Mouse (Mus musculus): Measurements from ENCODE around the gene Gm10681. TPM values are rescaled to one million over a fixed set of nuclear protein-coding genes. Genes with fewer than 3 reads are reported as not detected.
"Not testable (repeated sequence)": the region's sequence is repeated elsewhere in the genome, so short reads cannot be mapped to it uniquely, and the experiment has no call there.

Gm10681 gene
- polyA plus RNA-seq (2016; fragmentation: Nextera tagmentation; extraction: Ambion mirVana): 0.09 TPM in 1 of 2 replicates, not detected in the other

- no peaks in the 10 kb centered on the region for H3K36me3 ChIP-seq
Measured at GRCm38 (mm10) chr3:98588707-98589106, at the start of gene Gm10681. Gene Gm10681, minus strand, starts transcription at chr3:98588807.

GRCm38 (mm10) chr3:98635145-98635544, 46.5 kb upstream of the Gm10681 start:
- Histone ChIP-seq H3K9me3 (no peaks in the 10 kb centered on the region), H3K27ac (no peak overlapping the region), H3K4me1 (no peaks in the 10 kb centered on the region), H3K4me3 (no peak overlapping the region), H3K27me3 (ENCODE audit: insufficient read depth, poor library complexity, severe bottlenecking) (no peaks in the 10 kb centered on the region), H3K36me3 (no peaks in the 10 kb centered on the region)
- WGBS: 86% methylated on average over 1 of the region's 1 CpGs
- no peak for DNase-seq (ENCODE audit: low spot score)

More at GRCm38 (mm10) chr3:98588707-98589106, at the start of gene Gm10681:
- no peak within 1 kb of the TSS for H3K27ac ChIP-seq
- DNase-seq (ENCODE audit: low spot score): no peak
- H3K4me3 ChIP-seq: no peak within 1 kb of the TSS
- H3K9me3 ChIP-seq: no peaks in the 10 kb centered on the region
- no peaks in the 10 kb centered on the region for H3K27me3 ChIP-seq (ENCODE audit: insufficient read depth, poor library complexity, severe bottlenecking)
- H3K4me1 ChIP-seq: no peaks in the 10 kb centered on the region

DNA sequence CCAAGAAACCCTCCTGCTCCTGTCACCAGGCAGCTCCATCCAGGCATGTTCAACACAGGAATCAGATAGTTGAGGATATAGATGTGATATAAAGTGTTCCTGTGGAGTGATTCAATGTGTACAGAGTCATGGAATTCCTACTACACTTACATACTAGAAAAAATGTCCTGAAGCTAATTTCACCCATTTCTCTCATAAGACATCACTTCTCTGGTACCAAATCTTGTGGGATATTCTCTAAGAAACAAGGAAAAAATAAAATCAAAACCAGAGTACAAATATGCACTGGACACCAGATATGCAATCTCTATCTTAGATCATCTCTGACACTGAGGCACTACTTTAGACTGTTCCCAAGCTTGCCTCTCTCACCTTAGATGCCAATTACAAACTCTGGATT, 41.5 kb upstream of the Gm10681 start, which contains the start of gene Hsd3b5:
Gene Hsd3b5 (minus strand): TSS at position 101 of the 400 bp plus-strand sequence.
- Histone ChIP-seq H3K27ac (no peak within 1 kb of the TSS), H3K27me3 (ENCODE audit: insufficient read depth, poor library complexity, severe bottlenecking) (no peaks in the 10 kb centered on the region), H3K36me3 (no peaks in the 10 kb centered on the region), H3K9me3 (no peaks in the 10 kb centered on the region), H3K4me3 (no peak within 1 kb of the TSS), H3K4me1 (no peaks in the 10 kb centered on the region)
- DNase-seq (ENCODE audit: low spot score): no peak

GRCm38 (mm10) chr3:98629633-98630032, 41.0 kb upstream of the Gm10681 start:
- H3K4me3 ChIP-seq: no peak overlapping the region
- 78% methylated on average over 3 of the region's 3 CpGs for WGBS
- no peak overlapping the region for H3K27ac ChIP-seq
- H3K27me3 ChIP-seq (ENCODE audit: insufficient read depth, poor library complexity, severe bottlenecking): no peaks in the 10 kb centered on the region
- no peak for DNase-seq (ENCODE audit: low spot score)
- H3K9me3 ChIP-seq: no peaks in the 10 kb centered on the region
- no peaks in the 10 kb centered on the region for H3K4me1 ChIP-seq
- H3K36me3 ChIP-seq: no peaks in the 10 kb centered on the region

- not testable (repeated sequence) for H3K27me3 ChIP-seq (ENCODE audit: insufficient read depth, poor library complexity, severe bottlenecking); H3K27ac ChIP-seq; H3K4me1 ChIP-seq; H3K36me3 ChIP-seq; H3K4me3 ChIP-seq; H3K9me3 ChIP-seq; DNase-seq (ENCODE audit: low spot score)
- WGBS: 55% methylated on average over 1 of the region's 1 CpGs
Measured at GRCm38 (mm10) chr3:98616786-98617185, 28.2 kb upstream of the Gm10681 start.

- WGBS: 22% methylated on average over 2 of the region's 2 CpGs
- H3K4me3 ChIP-seq; H3K36me3 ChIP-seq; H3K4me1 ChIP-seq; H3K27me3 ChIP-seq (ENCODE audit: insufficient read depth, poor library complexity, severe bottlenecking); H3K27ac ChIP-seq; H3K9me3 ChIP-seq; DNase-seq (ENCODE audit: low spot score): not testable (repeated sequence)
Measured at GRCm38 (mm10) chr3:98616244-98616643, 27.6 kb upstream of the Gm10681 start.

DNA sequence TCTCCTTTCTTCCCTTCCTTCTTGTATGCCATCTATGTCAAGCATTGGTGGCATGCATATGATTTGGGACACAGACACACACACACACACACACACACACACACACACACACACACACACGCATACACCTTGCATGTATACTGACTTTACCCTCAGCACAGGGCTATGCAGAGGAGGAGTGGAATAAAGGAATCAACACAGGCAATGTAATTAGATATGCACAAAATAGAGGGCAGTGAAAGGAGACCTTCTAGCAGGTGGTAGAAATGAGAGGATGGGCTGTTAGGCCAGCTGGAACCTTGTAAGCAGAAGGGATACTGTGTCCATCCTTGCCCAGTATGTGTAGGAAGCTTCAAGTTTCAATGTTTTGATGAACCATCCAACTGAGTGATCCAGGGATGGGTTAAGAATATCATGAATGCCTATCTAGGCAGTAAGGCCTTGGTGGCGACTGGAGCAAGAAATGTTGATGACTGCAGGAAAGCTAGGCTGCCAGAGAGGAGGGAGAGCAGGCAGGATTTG, 25.9 kb upstream of the Gm10681 start:
- H3K9me3 ChIP-seq; H3K4me3 ChIP-seq; H3K36me3 ChIP-seq; H3K27ac ChIP-seq; H3K27me3 ChIP-seq (ENCODE audit: insufficient read depth, poor library complexity, severe bottlenecking); H3K4me1 ChIP-seq; DNase-seq (ENCODE audit: low spot score): not testable (repeated sequence)
- 50% methylated on average over 2 of the region's 2 CpGs for WGBS

- Histone ChIP-seq H3K4me1 (no peaks in the 10 kb centered on the region), H3K27ac (no peak overlapping the region), H3K9me3 (no peaks in the 10 kb centered on the region), H3K4me3 (no peak overlapping the region), H3K36me3 (no peaks in the 10 kb centered on the region), H3K27me3 (ENCODE audit: insufficient read depth, poor library complexity, severe bottlenecking) (no peaks in the 10 kb centered on the region)
- no peak for DNase-seq (ENCODE audit: low spot score)
Measured at GRCm38 (mm10) chr3:98613963-98614362, 25.4 kb upstream of the Gm10681 start.

DNA sequence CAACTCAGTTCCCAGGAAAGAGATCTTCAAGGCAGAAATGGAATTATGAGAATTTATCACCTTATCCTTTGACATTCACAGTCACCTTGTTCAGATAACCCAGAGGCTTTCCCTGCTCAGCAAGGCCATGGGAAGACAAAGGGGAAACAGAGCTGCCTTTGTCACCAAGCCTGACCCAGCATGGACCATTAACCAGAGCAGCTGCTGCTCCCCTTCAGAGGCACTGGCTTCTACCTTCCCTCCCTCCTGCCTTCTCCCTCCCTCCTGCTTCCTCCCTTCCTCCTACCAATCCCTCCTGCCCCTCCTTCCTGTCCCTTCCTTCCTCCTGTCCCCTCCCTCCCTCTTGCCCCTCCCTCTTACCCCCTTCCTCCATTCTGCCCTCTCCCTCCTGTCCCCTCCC, 24.9 kb upstream of the Gm10681 start:
- not testable (repeated sequence) for H3K36me3 ChIP-seq; H3K27me3 ChIP-seq (ENCODE audit: insufficient read depth, poor library complexity, severe bottlenecking); DNase-seq (ENCODE audit: low spot score); H3K4me3 ChIP-seq; H3K27ac ChIP-seq; H3K4me1 ChIP-seq; H3K9me3 ChIP-seq

DNA sequence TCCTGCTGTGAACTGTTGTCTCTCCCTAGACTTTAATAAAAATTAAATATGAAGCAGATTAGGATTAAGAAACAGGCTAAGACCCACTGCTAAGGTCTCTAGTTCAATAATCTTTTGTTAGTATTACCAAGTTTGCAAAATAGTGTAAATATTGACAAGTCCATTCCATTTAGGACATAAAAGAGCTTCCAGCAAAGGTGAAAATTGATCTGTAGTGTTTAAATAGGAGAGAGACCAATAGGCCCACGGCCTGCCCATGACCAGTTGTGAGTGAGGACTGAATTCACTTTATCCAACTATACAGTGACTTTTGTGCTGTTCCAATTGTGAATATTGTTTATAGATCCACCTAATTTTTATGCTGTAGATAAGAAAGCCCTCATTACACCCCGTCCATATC, 886 bp downstream of the Gm10681 start:
- 83% methylated on average over 2 of the region's 2 CpGs for WGBS
- Histone ChIP-seq H3K9me3 (no peaks in the 10 kb centered on the region), H3K36me3 (no peaks in the 10 kb centered on the region), H3K4me1 (no peaks in the 10 kb centered on the region), H3K27ac (no peak overlapping the region), H3K4me3 (no peak overlapping the region), H3K27me3 (ENCODE audit: insufficient read depth, poor library complexity, severe bottlenecking) (no peaks in the 10 kb centered on the region)
- DNase-seq (ENCODE audit: low spot score): no peak

GRCm38 (mm10) chr3:98582622-98583021, 6.0 kb downstream of the Gm10681 start:
- not testable (repeated sequence) for DNase-seq (ENCODE audit: low spot score)

GRCm38 (mm10) chr3:98582202-98582601, 6.4 kb downstream of the Gm10681 start:
- not testable (repeated sequence) for H3K4me1 ChIP-seq; H3K27ac ChIP-seq; H3K36me3 ChIP-seq; H3K4me3 ChIP-seq; H3K27me3 ChIP-seq (ENCODE audit: insufficient read depth, poor library complexity, severe bottlenecking); DNase-seq (ENCODE audit: low spot score); H3K9me3 ChIP-seq
- WGBS: no CpG with 5 or more reads among the region's 1 CpGs

More at GRCm38 (mm10) chr3:98582622-98583021, 6.0 kb downstream of the Gm10681 start:
- H3K4me1 ChIP-seq; H3K36me3 ChIP-seq; H3K4me3 ChIP-seq; H3K27me3 ChIP-seq (ENCODE audit: insufficient read depth, poor library complexity, severe bottlenecking); H3K9me3 ChIP-seq; H3K27ac ChIP-seq: not testable (repeated sequence)

GRCm38 (mm10) chr3:98581024-98581423, 7.6 kb downstream of the Gm10681 start:
- WGBS: 82% methylated on average over 1 of the region's 1 CpGs
- H3K27ac ChIP-seq; H3K4me3 ChIP-seq; DNase-seq (ENCODE audit: low spot score); H3K4me1 ChIP-seq; H3K36me3 ChIP-seq; H3K27me3 ChIP-seq (ENCODE audit: insufficient read depth, poor library complexity, severe bottlenecking); H3K9me3 ChIP-seq: not testable (repeated sequence)

- not testable (repeated sequence) for DNase-seq (ENCODE audit: low spot score); H3K36me3 ChIP-seq; H3K27ac ChIP-seq; H3K27me3 ChIP-seq (ENCODE audit: insufficient read depth, poor library complexity, severe bottlenecking); H3K9me3 ChIP-seq; H3K4me1 ChIP-seq; H3K4me3 ChIP-seq
- 77% methylated on average over 2 of the region's 2 CpGs for WGBS
Measured at GRCm38 (mm10) chr3:98567717-98568116, 20.9 kb downstream of the Gm10681 start.

Measured in heart, embryonic 10.5 days (tissue).